Mouse (Mus musculus): Measurements from ENCODE around the gene Zc3h14. TPM values are rescaled to one million over a fixed set of nuclear protein-coding genes. Genes with fewer than 3 reads are reported as not detected.
A peak's percentile ranks its signal among the peaks of the same experiment; 100 is the strongest.

Gene Zc3h14
- polyA plus RNA-seq, 1 experiment = 74.7 TPM

DNA sequence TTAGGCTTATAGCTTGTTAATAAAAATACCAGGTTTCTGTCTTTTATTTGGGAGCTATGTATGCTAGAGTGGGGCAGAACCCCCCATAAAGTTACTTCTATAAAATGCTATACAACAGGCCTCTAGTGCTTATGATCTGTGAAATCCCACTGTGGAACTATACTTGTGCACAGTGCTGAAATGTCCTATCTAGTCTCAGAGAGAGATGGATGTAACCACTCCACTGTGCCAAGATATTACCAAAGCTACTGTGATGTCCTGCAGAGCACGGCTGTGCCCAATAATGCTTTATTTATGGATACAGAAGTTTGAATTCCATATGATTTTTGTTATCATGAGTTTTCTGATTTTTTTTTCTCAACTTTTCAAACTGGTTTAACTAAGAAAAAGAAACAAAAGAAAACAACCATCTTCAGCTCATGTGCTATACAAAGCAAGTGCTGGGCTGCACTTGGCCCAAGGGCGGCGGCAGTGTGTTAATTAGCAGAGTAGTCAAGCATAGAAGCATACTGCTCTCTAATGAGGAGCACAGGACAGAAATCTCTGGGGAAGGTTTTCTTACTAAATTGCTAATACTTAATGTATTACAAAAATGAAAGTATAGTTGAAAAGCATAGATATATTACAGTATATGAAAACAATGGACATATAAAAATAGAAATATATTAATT lies 57.4 kb downstream of the Zc3h14 start:
- DNase-seq = no peak
- Histone ChIP-seq H3K36me3 (ENCODE audit: control insufficient read depth, insufficient read depth, low read length) (no peaks in the 10 kb centered on the region; the same call in none of the 2 replicates), H3K27ac (ENCODE audit: insufficient read depth, low read depth, low read length) (no peak overlapping the region), H3K4me1 (ENCODE audit: control insufficient read depth, insufficient read depth, low read length) (no peaks in the 10 kb centered on the region), H3K27me3 (replicated peaks; ENCODE audit: control insufficient read depth, insufficient read depth, low read length) (no peaks in the 10 kb centered on the region), H3K4me3 (ENCODE audit: insufficient read depth, low read depth, low read length) (no peak overlapping the region)
- 72% methylated on average over 3 of the region's 3 CpGs for WGBS
- TF ChIP-seq POLR2A (IDR thresholded peaks at IDR 0.05; ENCODE audit: low read depth, low read length) (no peak), CTCF (conservative IDR thresholded peaks at IDR 0.05; ENCODE audit: insufficient read depth, insufficient read length, low read depth, low read length) (no peak)

DNA sequence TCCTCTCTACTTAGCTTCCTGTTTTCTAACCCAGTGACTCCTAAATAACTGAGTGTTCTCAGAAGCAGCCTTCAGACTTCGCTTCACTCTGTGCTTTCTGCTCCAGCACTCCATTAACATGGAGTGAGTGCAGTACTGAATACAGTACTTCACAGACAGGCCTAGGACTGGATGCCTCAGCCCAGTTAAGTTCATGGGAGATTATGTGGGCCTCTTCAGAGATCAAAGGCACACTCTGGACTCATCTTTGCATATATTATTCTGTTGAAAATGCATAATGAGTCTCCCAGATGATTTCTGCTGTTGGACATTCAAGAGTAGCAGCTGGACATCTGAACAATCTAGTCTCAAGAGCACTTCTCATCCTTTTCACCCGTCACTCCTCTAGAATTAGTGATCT lies 74.0 kb downstream of the Zc3h14 start:
- 87% methylated on average over 2 of the region's 2 CpGs for WGBS
- no peak for DNase-seq
- no peak overlapping the region for H3K27ac ChIP-seq (ENCODE audit: insufficient read depth, low read depth, low read length)
- no peaks in the 10 kb centered on the region for H3K4me1 ChIP-seq (ENCODE audit: control insufficient read depth, insufficient read depth, low read length)
- H3K36me3 ChIP-seq (ENCODE audit: control insufficient read depth, insufficient read depth, low read length) = no peaks in the 10 kb centered on the region; the same call in 1 of the 2 replicates
- no peak for TF ChIP-seq CTCF (conservative IDR thresholded peaks at IDR 0.05; ENCODE audit: insufficient read depth, insufficient read length, low read depth, low read length)
- no peak for TF ChIP-seq POLR2A (IDR thresholded peaks at IDR 0.05; ENCODE audit: low read depth, low read length)
- H3K4me3 ChIP-seq (ENCODE audit: insufficient read depth, low read depth, low read length) = no peak overlapping the region
- no peaks in the 10 kb centered on the region for H3K27me3 ChIP-seq (replicated peaks; ENCODE audit: control insufficient read depth, insufficient read depth, low read length)

DNA sequence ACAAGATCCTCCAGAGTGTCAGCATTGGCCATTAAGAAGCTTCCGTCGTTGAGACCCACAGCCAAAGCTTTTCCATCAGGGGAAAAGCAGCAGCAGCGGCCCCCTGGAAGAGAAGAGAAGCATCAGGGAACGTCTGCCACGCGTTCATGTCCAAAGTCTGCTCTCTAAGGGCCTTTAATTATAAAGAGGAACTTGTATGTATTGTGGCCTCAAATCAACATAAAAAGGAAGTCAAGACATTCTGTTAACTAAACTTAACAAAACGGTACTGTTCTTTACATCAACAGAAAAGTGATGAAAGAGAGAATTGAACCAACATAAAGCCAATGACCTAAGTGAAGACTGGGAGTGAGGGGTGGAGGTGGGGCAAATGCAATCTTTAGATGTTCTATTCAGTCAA lies 84.4 kb downstream of the Zc3h14 start:
- peaks cover 6% of the 10 kb centered on the region; the same call in 1 of the 2 replicates for H3K4me1 ChIP-seq (ENCODE audit: control insufficient read depth, insufficient read depth, low read length)
- peaks cover 2% of the 10 kb centered on the region for H3K36me3 ChIP-seq (ENCODE audit: control insufficient read depth, insufficient read depth, low read length)
- no peak for TF ChIP-seq POLR2A (IDR thresholded peaks at IDR 0.05; ENCODE audit: low read depth, low read length)
- no peak for TF ChIP-seq CTCF (conservative IDR thresholded peaks at IDR 0.05; ENCODE audit: insufficient read depth, insufficient read length, low read depth, low read length)
- H3K4me3 ChIP-seq (ENCODE audit: insufficient read depth, low read depth, low read length) = no peak overlapping the region
- WGBS = 85% methylated on average over 7 of the region's 7 CpGs
- no peaks in the 10 kb centered on the region for H3K27me3 ChIP-seq (replicated peaks; ENCODE audit: control insufficient read depth, insufficient read depth, low read length)
- DNase-seq = no peak
- H3K27ac ChIP-seq (ENCODE audit: insufficient read depth, low read depth, low read length) = no peak overlapping the region

DNA sequence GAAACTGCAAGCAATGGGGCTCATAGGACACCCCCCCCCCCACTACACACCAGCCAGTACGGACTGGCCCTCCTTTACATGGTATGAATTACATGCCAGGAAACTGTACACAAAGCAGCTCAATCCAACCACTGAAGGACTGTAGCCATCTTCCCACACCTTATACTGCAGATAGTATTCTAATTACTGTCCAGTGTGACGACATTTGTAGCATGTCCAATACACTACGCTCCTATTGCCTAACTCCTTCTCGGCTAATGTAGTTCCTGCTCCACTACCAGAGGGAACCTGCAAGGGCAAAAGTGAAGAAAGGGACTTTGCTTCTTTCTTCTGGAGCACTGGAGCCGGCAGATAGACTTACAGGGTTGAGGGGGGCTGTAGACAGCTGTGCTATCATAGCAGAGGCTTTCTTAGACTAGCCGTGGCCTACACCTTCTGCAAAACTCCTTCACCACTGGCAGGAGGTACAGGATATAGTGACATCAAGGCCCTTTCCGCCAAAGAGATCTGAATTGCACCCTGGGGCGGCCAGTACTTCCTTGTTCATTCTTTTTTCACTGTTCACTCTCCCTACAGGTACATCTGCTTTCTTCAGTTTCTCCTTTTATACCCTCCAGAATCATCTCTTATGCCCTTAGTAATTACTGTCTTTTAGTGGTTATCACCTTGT lies 86.3 kb downstream of the Zc3h14 start:
- TF ChIP-seq POLR2A (IDR thresholded peaks at IDR 0.05; ENCODE audit: low read depth, low read length) (no peak), CTCF (conservative IDR thresholded peaks at IDR 0.05; ENCODE audit: insufficient read depth, insufficient read length, low read depth, low read length) (no peak)
- DNase-seq = peak; percentile 37
- Histone ChIP-seq H3K27me3 (replicated peaks; ENCODE audit: control insufficient read depth, insufficient read depth, low read length) (no peaks in the 10 kb centered on the region), H3K4me3 (ENCODE audit: insufficient read depth, low read depth, low read length) (no peak overlapping the region), H3K36me3 (ENCODE audit: control insufficient read depth, insufficient read depth, low read length) (peaks cover under 1% of the 10 kb centered on the region), H3K4me1 (ENCODE audit: control insufficient read depth, insufficient read depth, low read length) (peaks cover 6% of the 10 kb centered on the region; the same call in 1 of the 2 replicates), H3K27ac (ENCODE audit: insufficient read depth, low read depth, low read length) (peak overlapping the region; percentile 69)
- WGBS = 76% methylated on average over 8 of the region's 8 CpGs

DNA sequence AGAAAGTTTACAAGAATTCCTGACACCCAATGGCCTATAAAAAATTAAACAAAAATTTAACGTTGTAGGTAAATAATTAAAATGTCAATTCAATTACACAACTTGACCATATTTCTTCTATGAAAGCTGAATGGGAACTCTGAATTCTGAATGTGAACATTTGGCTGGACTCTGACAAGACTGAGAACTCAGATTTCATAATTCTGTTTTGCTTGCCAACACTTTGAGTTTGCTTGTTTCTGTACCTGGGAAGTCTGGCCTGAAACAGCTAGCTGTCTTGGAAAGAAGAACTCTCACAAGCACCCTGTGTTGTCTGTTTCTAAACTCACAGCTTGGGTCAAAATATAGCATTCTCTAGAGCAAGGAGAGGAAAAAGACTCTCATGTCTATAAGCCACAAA lies 87.1 kb downstream of the Zc3h14 start:
- H3K36me3 ChIP-seq (ENCODE audit: control insufficient read depth, insufficient read depth, low read length) = no peaks in the 10 kb centered on the region; the same call in 1 of the 2 replicates
- H3K27me3 ChIP-seq (replicated peaks; ENCODE audit: control insufficient read depth, insufficient read depth, low read length) = no peaks in the 10 kb centered on the region
- TF ChIP-seq CTCF (conservative IDR thresholded peaks at IDR 0.05; ENCODE audit: insufficient read depth, insufficient read length, low read depth, low read length) = no peak
- peaks cover 6% of the 10 kb centered on the region; the same call in 1 of the 2 replicates for H3K4me1 ChIP-seq (ENCODE audit: control insufficient read depth, insufficient read depth, low read length)
- peak; percentile 63 for DNase-seq
- H3K4me3 ChIP-seq (ENCODE audit: insufficient read depth, low read depth, low read length) = no peak overlapping the region
- 27% methylated on average over 1 of the region's 1 CpGs for WGBS
- peak overlapping the region; percentile 64; the same call in 1 of the 2 replicates for H3K27ac ChIP-seq (ENCODE audit: insufficient read depth, low read depth, low read length)

DNA sequence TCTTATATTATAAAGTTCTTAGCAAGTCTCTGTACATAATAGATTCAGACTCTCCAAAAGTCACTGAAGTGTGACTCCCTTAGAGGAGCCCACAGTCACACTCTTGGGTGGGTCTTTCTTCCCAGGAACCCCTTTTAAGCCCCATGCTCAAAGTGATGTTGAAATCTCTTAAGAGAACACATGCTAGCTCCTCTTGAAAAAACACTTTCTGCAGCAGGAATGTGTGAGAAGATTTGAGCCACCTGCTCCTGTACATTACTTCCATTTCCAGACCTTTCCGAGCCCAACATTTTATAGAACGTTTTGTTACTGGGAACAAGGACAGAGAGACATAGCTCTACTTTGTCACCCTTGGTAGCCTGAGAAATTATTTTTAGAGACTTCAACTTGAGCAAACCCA lies 88.1 kb downstream of the Zc3h14 start:
- TF ChIP-seq POLR2A (IDR thresholded peaks at IDR 0.05; ENCODE audit: low read depth, low read length) = no peak
- no peak for TF ChIP-seq CTCF (conservative IDR thresholded peaks at IDR 0.05; ENCODE audit: insufficient read depth, insufficient read length, low read depth, low read length)
- Histone ChIP-seq H3K4me1 (ENCODE audit: control insufficient read depth, insufficient read depth, low read length) (peaks cover 6% of the 10 kb centered on the region; the same call in 1 of the 2 replicates), H3K27me3 (replicated peaks; ENCODE audit: control insufficient read depth, insufficient read depth, low read length) (no peaks in the 10 kb centered on the region), H3K27ac (ENCODE audit: insufficient read depth, low read depth, low read length) (no peak overlapping the region), H3K36me3 (ENCODE audit: control insufficient read depth, insufficient read depth, low read length) (no peaks in the 10 kb centered on the region; the same call in 1 of the 2 replicates), H3K4me3 (ENCODE audit: insufficient read depth, low read depth, low read length) (no peak overlapping the region)
- WGBS = 72% methylated on average over 2 of the region's 2 CpGs
- DNase-seq = no peak

DNA sequence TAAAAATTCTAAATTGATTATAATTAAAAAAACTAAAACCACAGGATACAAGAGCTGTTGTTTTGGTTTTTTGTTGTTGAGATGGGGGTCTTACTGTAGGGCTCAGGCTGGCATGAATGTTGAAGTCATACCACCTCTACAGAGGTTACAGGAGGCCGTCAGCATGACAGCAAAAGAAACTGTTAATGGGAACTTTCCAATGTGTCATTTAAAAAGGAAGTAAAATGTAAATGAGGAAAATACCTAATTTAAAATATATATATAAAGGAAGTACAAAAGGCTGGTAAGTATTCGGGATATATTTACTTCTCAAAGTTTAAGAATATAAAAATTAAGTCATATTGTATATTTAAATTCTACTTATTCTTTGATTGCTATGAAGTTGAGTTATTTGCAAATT lies 88.7 kb downstream of the Zc3h14 start:
- H3K27me3 ChIP-seq (replicated peaks; ENCODE audit: control insufficient read depth, insufficient read depth, low read length) = no peaks in the 10 kb centered on the region
- no peak overlapping the region for H3K27ac ChIP-seq (ENCODE audit: insufficient read depth, low read depth, low read length)
- WGBS = 90% methylated on average over 2 of the region's 2 CpGs
- H3K36me3 ChIP-seq (ENCODE audit: control insufficient read depth, insufficient read depth, low read length) = no peaks in the 10 kb centered on the region; the same call in 1 of the 2 replicates
- TF ChIP-seq CTCF (conservative IDR thresholded peaks at IDR 0.05; ENCODE audit: insufficient read depth, insufficient read length, low read depth, low read length) = no peak
- TF ChIP-seq POLR2A (IDR thresholded peaks at IDR 0.05; ENCODE audit: low read depth, low read length) = no peak
- no peak for DNase-seq
- H3K4me3 ChIP-seq (ENCODE audit: insufficient read depth, low read depth, low read length) = no peak overlapping the region
- H3K4me1 ChIP-seq (ENCODE audit: control insufficient read depth, insufficient read depth, low read length) = peaks cover 6% of the 10 kb centered on the region; the same call in 1 of the 2 replicates

Other genes with a start within 250 kb of the Zc3h14 start
- 0.03 and 0.06 TPM in 2 replicates for gene Kcnk10, start 168.7 kb upstream of the Zc3h14 start, polyA plus RNA-seq (2012; rRNA removed)
- 3.2 and 3.7 TPM in 2 replicates for gene Spata7, start 118.8 kb upstream of the Zc3h14 start, polyA plus RNA-seq (2012; rRNA removed)
- gene Ptpn21, start 9.6 kb upstream of the Zc3h14 start, polyA plus RNA-seq (2012; rRNA removed) = 25.4 and 27.5 TPM in 2 replicates
- 6.5 and 8.1 TPM in 2 replicates for gene Eml5, start 154.5 kb downstream of the Zc3h14 start, polyA plus RNA-seq (2012; rRNA removed)
- 36.1 and 38.7 TPM in 2 replicates for gene Ttc8, start 173.6 kb downstream of the Zc3h14 start, polyA plus RNA-seq (2012; rRNA removed)

Measured in kidney, adult 2 months (tissue).